Mouse (Mus musculus) retina, postnatal 1 day (tissue): ENCODE data around the gene Adcy6.

Source experiments
- DNase-seq: peaks from one replicate; pipeline ENCODE4 v3.0.0-alpha.2; 2012

Gene Adcy6

GRCm38 (mm10) chr15:98626487-98627212 lies 16.8 kb upstream of the Adcy6 start:
- no peak for DNase-seq

- DNase-seq: no peak
Observed at GRCm38 (mm10) chr15:98626078-98626477, 16.2 kb upstream of the Adcy6 start.

GRCm38 (mm10) chr15:98623361-98623821 lies 13.5 kb upstream of the Adcy6 start:
- DNase-seq: no peak

GRCm38 (mm10) chr15:98622721-98623120 lies 12.8 kb upstream of the Adcy6 start:
- DNase-seq: no peak

- DNase-seq: no peak
Observed at GRCm38 (mm10) chr15:98622199-98622598, 12.3 kb upstream of the Adcy6 start.

- DNase-seq: peak; percentile 87
Observed at GRCm38 (mm10) chr15:98617176-98617537, 7.3 kb upstream of the Adcy6 start.

GRCm38 (mm10) chr15:98616362-98617175 lies 6.7 kb upstream of the Adcy6 start:
- no peak for DNase-seq

GRCm38 (mm10) chr15:98615751-98616150 lies 5.9 kb upstream of the Adcy6 start:
- DNase-seq: no peak

GRCm38 (mm10) chr15:98614971-98615370 lies 5.1 kb upstream of the Adcy6 start:
- no peak for DNase-seq

- DNase-seq: no peak
Observed at GRCm38 (mm10) chr15:98614551-98614950, 4.7 kb upstream of the Adcy6 start.

GRCm38 (mm10) chr15:98612229-98612628 lies 2.4 kb upstream of the Adcy6 start:
- no peak for DNase-seq

- DNase-seq: no peak
Observed at GRCm38 (mm10) chr15:98610131-98610633, 306 bp upstream of the Adcy6 start.

- DNase-seq: peak; percentile 51
Observed at GRCm38 (mm10) chr15:98608784-98609250, 1.1 kb downstream of the Adcy6 start.

- no peak for DNase-seq
Observed at GRCm38 (mm10) chr15:98608058-98608783, 1.7 kb downstream of the Adcy6 start.

- no peak for DNase-seq
Observed at GRCm38 (mm10) chr15:98607557-98607956, 2.3 kb downstream of the Adcy6 start.

GRCm38 (mm10) chr15:98606739-98607138 lies 3.1 kb downstream of the Adcy6 start:
- DNase-seq: no peak

- no peak for DNase-seq
Observed at GRCm38 (mm10) chr15:98606051-98606536, 3.8 kb downstream of the Adcy6 start.

GRCm38 (mm10) chr15:98604041-98604575 lies 5.8 kb downstream of the Adcy6 start:
- no peak for DNase-seq

GRCm38 (mm10) chr15:98602921-98603458 lies 6.9 kb downstream of the Adcy6 start:
- no peak for DNase-seq

- DNase-seq: no peak
Observed at GRCm38 (mm10) chr15:98602191-98602881, 7.5 kb downstream of the Adcy6 start.

- no peak for DNase-seq
Observed at GRCm38 (mm10) chr15:98601832-98602190, 8.1 kb downstream of the Adcy6 start.
